Mouse (Mus musculus): ENCODE data around the gene Xrn1.
"Not testable (repeated sequence)": the region's sequence is repeated elsewhere in the genome, so short reads cannot be mapped to it uniquely, and the experiment has no call there.

Gene Xrn1

GRCm38 (mm10) chr9:95954585-95955461, at the start of gene Xrn1:
Gene Xrn1, plus strand, starts transcription at chr9:95954760.
- peak; percentile 96 to 98 for DNase-seq (ENCODE audit: low spot score in 2 of 2)

GRCm38 (mm10) chr9:95932855-95933254, 21.7 kb upstream of the Xrn1 start:
- DNase-seq (ENCODE audit: low spot score in 2 of 2), result no peak

GRCm38 (mm10) chr9:95953658-95954057, 902 bp upstream of the Xrn1 start:
- no peak for DNase-seq (ENCODE audit: low spot score in 2 of 2)

GRCm38 (mm10) chr9:95954226-95954584, 355 bp upstream of the Xrn1 start:
- peak; percentile 16 to 63 for DNase-seq (ENCODE audit: low spot score in 2 of 2)

GRCm38 (mm10) chr9:95957611-95958010, 3.1 kb downstream of the Xrn1 start:
- DNase-seq (ENCODE audit: low spot score in 2 of 2), result no peak

- no peak for DNase-seq (ENCODE audit: low spot score in 2 of 2)
Observed at GRCm38 (mm10) chr9:95958041-95958730, 3.6 kb downstream of the Xrn1 start.

- not testable (repeated sequence) for DNase-seq (ENCODE audit: low spot score in 2 of 2)
Observed at GRCm38 (mm10) chr9:95958731-95959105, 4.2 kb downstream of the Xrn1 start.

- DNase-seq (ENCODE audit: low spot score in 2 of 2), result no peak
Observed at GRCm38 (mm10) chr9:95959246-95959645, 4.7 kb downstream of the Xrn1 start.

GRCm38 (mm10) chr9:95959732-95960428, 5.3 kb downstream of the Xrn1 start:
- DNase-seq (ENCODE audit: low spot score in 2 of 2), result no peak

- no peak for DNase-seq (ENCODE audit: low spot score in 2 of 2)
Observed at GRCm38 (mm10) chr9:95961058-95961457, 6.5 kb downstream of the Xrn1 start.

- DNase-seq (ENCODE audit: low spot score in 2 of 2), result no peak
Observed at GRCm38 (mm10) chr9:95964037-95964436, 9.5 kb downstream of the Xrn1 start.

GRCm38 (mm10) chr9:95978279-95978678, 23.7 kb downstream of the Xrn1 start:
- no peak for DNase-seq (ENCODE audit: low spot score in 2 of 2)

- no peak for DNase-seq (ENCODE audit: low spot score in 2 of 2)
Observed at GRCm38 (mm10) chr9:95979896-95980295, 25.3 kb downstream of the Xrn1 start.

GRCm38 (mm10) chr9:95992255-95992654, 37.7 kb downstream of the Xrn1 start:
- no peak for DNase-seq (ENCODE audit: low spot score in 2 of 2)

- DNase-seq (ENCODE audit: low spot score in 2 of 2), result no peak
Observed at GRCm38 (mm10) chr9:96004455-96004854, 49.9 kb downstream of the Xrn1 start.

GRCm38 (mm10) chr9:96010664-96011063, 56.1 kb downstream of the Xrn1 start:
- no peak for DNase-seq (ENCODE audit: low spot score in 2 of 2)

- no peak for DNase-seq (ENCODE audit: low spot score in 2 of 2)
Observed at GRCm38 (mm10) chr9:96023921-96024320, 69.4 kb downstream of the Xrn1 start.

GRCm38 (mm10) chr9:96027913-96028312, 73.4 kb downstream of the Xrn1 start:
- DNase-seq (ENCODE audit: low spot score in 2 of 2), result no peak

- DNase-seq (ENCODE audit: low spot score in 2 of 2), result peak; percentile 41 to 70
Observed at GRCm38 (mm10) chr9:96028818-96029217, 74.3 kb downstream of the Xrn1 start.

GRCm38 (mm10) chr9:96029886-96030285, 75.3 kb downstream of the Xrn1 start:
- DNase-seq (ENCODE audit: low spot score in 2 of 2), result no peak

- no peak for DNase-seq (ENCODE audit: low spot score in 2 of 2)
Observed at GRCm38 (mm10) chr9:96035371-96036086, 81.0 kb downstream of the Xrn1 start.

- no peak for DNase-seq (ENCODE audit: low spot score in 2 of 2)
Observed at GRCm38 (mm10) chr9:96044214-96044613, 89.7 kb downstream of the Xrn1 start.
